Mouse (Mus musculus) hindbrain, embryonic 14.5 days (tissue): Measurements from ENCODE around the gene Cpeb2. TPM values are rescaled to one million over a fixed set of nuclear protein-coding genes. Genes with fewer than 3 reads are reported as not detected.

Source experiments
- ATAC-seq: fragments of 200-750 bp; cut with Nextera tagmentation; 2 replicates; pipeline ENCODE4 v1.8.0; 2017; ENCODE audit warnings: moderate number of reproducible peaks, mild to moderate bottlenecking, moderate TSS enrichment, moderate library complexity; ENCODE audit not compliant: low FRiP score
- DNase-seq: peaks from one replicate; pipeline ENCODE4 v3.0.0-alpha.2; 2015; ENCODE audit warnings: low spot score
- H3K27ac ChIP-seq: fragments of 300-500 bp; sonication (generic); 2 replicates; pipeline ENCODE4 v1.5.1; 2014; ENCODE audit warnings: mild to moderate bottlenecking, moderate library complexity
- H3K27me3 ChIP-seq: fragments of 300-500 bp; sonication (generic); 2 replicates; pipeline ENCODE4 v1.6.1; 2014; ENCODE audit warnings: mild to moderate bottlenecking, low read length, mixed read lengths; ENCODE audit not compliant: control insufficient read depth, insufficient read depth
- H3K36me3 ChIP-seq: fragments of 300-500 bp; sonication (generic); replicated peaks from 2 replicates; pipeline ENCODE4 v1.6.1; 2014; ENCODE audit not compliant: control insufficient read depth, insufficient read depth
- H3K4me1 ChIP-seq: fragments of 300-500 bp; sonication (generic); replicated peaks from 2 replicates; pipeline ENCODE4 v1.6.1; 2014; ENCODE audit warnings: antibody characterized with exemption, low read length, mixed read lengths; ENCODE audit not compliant: control insufficient read depth, insufficient read depth
- H3K4me2 ChIP-seq: fragments of 300-500 bp; sonication (generic); replicated peaks from 2 replicates; pipeline ENCODE4 v1.6.1; 2014; ENCODE audit warnings: mild to moderate bottlenecking, moderate library complexity
- H3K4me3 ChIP-seq: fragments of 300-500 bp; sonication (generic); replicated peaks from 2 replicates; pipeline ENCODE4 v1.5.1; 2014; ENCODE audit warnings: mild to moderate bottlenecking, low read length
- H3K9ac ChIP-seq: fragments of 300-500 bp; sonication (generic); 2 replicates; pipeline ENCODE4 v1.6.1; 2014
- H3K9me3 ChIP-seq: fragments of 300-500 bp; sonication (generic); 2 replicates; pipeline ENCODE4 v1.6.1; 2016; ENCODE audit warnings: low read length; ENCODE audit not compliant: control insufficient read depth
- WGBS: fragments of 180-500 bp; shearing (Covaris S2); extraction: QIAGEN DNeasy Blood & Tissue Kit; methylation state at CpG from one replicate; pipeline ENCODE4 v1.1.7; 2014; 5-methylcytosine and 5-hydroxymethylcytosine counted together
- polyA plus RNA-seq: library from polyadenylated mRNA; unstranded; fragments of >200 nt; fragmentation: Nextera tagmentation; extraction: Ambion mirVana; gene quantifications from 2 replicates; pipeline ENCODE4 v1.2.1, GENCODE M21; 2014

Gene Cpeb2
- polyA plus RNA-seq, 1 experiment from 2014 or later: 25.6 TPM

- Histone ChIP-seq H3K9ac (peak overlapping the region; percentile 100), H3K4me2 (peak overlapping the region; percentile 68), H3K9me3 (no peaks in the 10 kb centered on the region), H3K36me3 (peaks cover 12% of the 10 kb centered on the region), H3K27ac (peak overlapping the region; percentile 100), H3K4me1 (peaks cover 30% of the 10 kb centered on the region), H3K4me3 (peak overlapping the region; percentile 100), H3K27me3 (no peaks in the 10 kb centered on the region)
- ATAC-seq (no peak), DNase-seq (no peak)
- 19% methylated on average over 5 of the region's 5 CpGs for WGBS
These were observed 3.0 kb downstream of the Cpeb2 start for GRCm38 (mm10) chr5:43235997-43236396.

DNA sequence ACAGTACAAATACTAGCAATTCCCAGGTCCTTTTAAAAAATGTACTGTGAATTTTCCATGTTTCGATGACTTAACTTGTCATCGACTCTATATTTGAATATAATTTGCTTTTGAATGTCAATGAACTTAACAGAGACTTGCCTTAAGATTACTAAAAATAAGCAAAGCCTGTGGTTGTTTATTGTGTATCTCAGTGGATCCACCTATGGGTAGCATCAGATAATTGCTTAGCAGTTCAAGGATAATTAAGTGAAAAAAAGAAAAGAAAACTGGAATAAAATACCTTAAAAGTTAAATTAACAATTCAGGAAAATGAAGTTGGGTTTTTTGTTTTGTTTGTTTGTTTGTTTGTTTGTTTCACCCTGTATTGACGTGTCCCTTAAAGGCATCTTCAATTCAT, 3.5 kb downstream of the Cpeb2 start:
- Histone ChIP-seq H3K4me3 (peak overlapping the region; percentile 100), H3K36me3 (peaks cover 15% of the 10 kb centered on the region), H3K9ac (peak overlapping the region; percentile 100; the same call in 1 of the 2 replicates), H3K9me3 (no peaks in the 10 kb centered on the region), H3K4me2 (peak overlapping the region; percentile 68), H3K27ac (no peak overlapping the region), H3K4me1 (peaks cover 31% of the 10 kb centered on the region), H3K27me3 (no peaks in the 10 kb centered on the region)
- DNase-seq (no peak), ATAC-seq (no peak)
- 61% methylated on average over 3 of the region's 3 CpGs for WGBS

DNA sequence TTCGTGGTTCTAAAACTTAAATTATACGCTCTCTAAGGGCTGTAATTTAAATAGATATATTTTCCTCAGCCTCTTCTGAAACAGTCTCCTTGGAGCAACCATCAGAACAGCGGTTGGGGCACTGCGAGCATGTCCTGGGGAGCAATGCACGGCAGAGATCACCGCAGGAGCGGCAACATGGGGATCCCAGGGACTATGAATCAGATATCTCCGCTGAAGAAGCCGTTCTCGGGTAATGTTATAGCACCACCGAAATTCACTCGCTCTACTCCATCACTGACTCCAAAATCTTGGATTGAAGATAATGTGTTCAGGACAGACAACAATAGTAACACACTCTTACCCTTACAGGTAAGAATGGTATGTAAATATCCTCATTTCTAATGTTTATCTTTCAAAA, 4.3 kb downstream of the Cpeb2 start:
- Histone ChIP-seq H3K4me1 (peaks cover 30% of the 10 kb centered on the region), H3K27ac (no peak overlapping the region), H3K4me3 (peak overlapping the region; percentile 100), H3K36me3 (peaks cover 20% of the 10 kb centered on the region), H3K27me3 (no peaks in the 10 kb centered on the region), H3K9ac (peak overlapping the region; percentile 100), H3K4me2 (peak overlapping the region; percentile 68), H3K9me3 (no peaks in the 10 kb centered on the region)
- DNase-seq (no peak), ATAC-seq (no peak)
- 41% methylated on average over 12 of the region's 12 CpGs for WGBS

DNA sequence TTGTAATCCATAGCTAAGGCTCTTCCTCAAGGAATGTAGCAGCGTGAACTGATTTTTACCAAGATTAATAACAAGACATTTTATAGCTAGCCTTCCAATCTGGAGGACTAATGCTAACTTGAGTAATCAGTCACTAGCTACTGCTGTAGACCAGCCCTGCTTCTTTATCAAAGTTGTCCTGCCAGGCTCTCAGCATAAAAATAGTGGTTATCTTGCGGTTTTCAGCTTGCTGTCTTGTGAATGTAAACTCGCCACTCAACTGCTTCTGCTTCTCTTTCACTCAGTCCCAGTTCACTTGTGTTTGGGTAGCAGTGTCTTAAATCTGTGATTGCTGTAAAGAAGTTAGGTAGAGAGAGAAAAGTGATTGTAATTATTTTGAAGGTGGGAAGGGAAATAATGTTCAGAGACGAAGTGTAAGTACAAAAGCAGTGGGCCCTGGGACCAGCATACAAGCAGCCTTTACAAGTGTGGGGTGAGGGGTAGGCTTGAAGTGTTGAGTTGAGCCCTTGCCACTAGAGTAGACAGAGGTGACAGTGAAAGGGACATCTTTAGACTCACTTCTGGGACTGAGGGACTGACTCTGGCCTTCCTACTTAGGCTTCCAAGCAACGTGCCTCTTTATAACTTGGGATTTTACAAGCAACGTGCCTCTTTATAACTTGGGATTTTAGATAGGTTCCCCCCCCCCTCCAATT, 6.3 kb downstream of the Cpeb2 start:
- DNase-seq: no peak
- no peaks in the 10 kb centered on the region for H3K9me3 ChIP-seq
- no peak overlapping the region for H3K9ac ChIP-seq
- peaks cover 29% of the 10 kb centered on the region for H3K36me3 ChIP-seq
- no peak for ATAC-seq
- H3K4me3 ChIP-seq: peak overlapping the region; percentile 17
- no peaks in the 10 kb centered on the region for H3K27me3 ChIP-seq
- peak overlapping the region; percentile 27 for H3K4me2 ChIP-seq
- peaks cover 40% of the 10 kb centered on the region for H3K4me1 ChIP-seq
- WGBS: 73% methylated on average over 6 of the region's 6 CpGs
- no peak overlapping the region for H3K27ac ChIP-seq

GRCm38 (mm10) chr5:43240729-43241128, 7.8 kb downstream of the Cpeb2 start:
- no peak for ATAC-seq
- DNase-seq: no peak
- H3K4me3 ChIP-seq: 0 out of 2 replicates have a peak overlapping the region, but pooled peaks have one; percentile 3
- H3K9ac ChIP-seq: no peak overlapping the region
- H3K4me2 ChIP-seq: peak overlapping the region; percentile 28
- no peaks in the 10 kb centered on the region for H3K9me3 ChIP-seq
- peaks cover 39% of the 10 kb centered on the region for H3K4me1 ChIP-seq
- H3K27ac ChIP-seq: no peak overlapping the region
- H3K27me3 ChIP-seq: no peaks in the 10 kb centered on the region
- H3K36me3 ChIP-seq: peaks cover 40% of the 10 kb centered on the region

- peaks cover 54% of the 10 kb centered on the region for H3K36me3 ChIP-seq
- no peaks in the 10 kb centered on the region for H3K27me3 ChIP-seq
- no peak overlapping the region for H3K4me2 ChIP-seq
- no peak overlapping the region for H3K9ac ChIP-seq
- ATAC-seq (no peak), DNase-seq (no peak)
- no peak overlapping the region for H3K27ac ChIP-seq
- peaks cover 19% of the 10 kb centered on the region; the same call in 1 of the 2 replicates for H3K4me1 ChIP-seq
- H3K4me3 ChIP-seq: no peak overlapping the region
- 84% methylated on average over 8 of the region's 8 CpGs for WGBS
- H3K9me3 ChIP-seq: no peaks in the 10 kb centered on the region
These were observed 13.3 kb downstream of the Cpeb2 start for GRCm38 (mm10) chr5:43246236-43246635.

DNA sequence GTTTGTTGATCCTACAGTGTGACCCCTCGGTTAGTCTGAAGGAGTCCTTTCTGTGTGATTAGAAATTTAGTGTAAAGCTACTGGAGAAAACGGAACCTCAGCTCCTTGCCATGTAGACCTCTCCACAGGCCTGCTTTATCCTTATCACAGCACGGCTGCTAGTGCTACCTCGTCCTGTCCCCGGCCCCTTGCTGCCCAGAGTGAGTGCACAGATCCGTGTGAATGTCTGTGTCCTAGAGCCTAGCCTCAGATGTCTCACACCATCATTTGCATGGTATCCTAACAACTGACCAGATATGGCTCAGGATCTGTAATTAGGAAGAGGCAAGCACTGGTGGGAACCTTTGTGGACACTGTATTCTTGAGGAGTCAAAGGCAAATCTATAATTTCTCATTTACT, 14.0 kb downstream of the Cpeb2 start:
- H3K36me3 ChIP-seq: peaks cover 51% of the 10 kb centered on the region
- 81% methylated on average over 6 of the region's 6 CpGs for WGBS
- peaks cover 16% of the 10 kb centered on the region; the same call in 1 of the 2 replicates for H3K4me1 ChIP-seq
- H3K9ac ChIP-seq: no peak overlapping the region
- H3K27ac ChIP-seq: no peak overlapping the region
- H3K27me3 ChIP-seq: no peaks in the 10 kb centered on the region
- no peak for DNase-seq
- no peak overlapping the region for H3K4me2 ChIP-seq
- no peak for ATAC-seq
- H3K4me3 ChIP-seq: no peak overlapping the region
- H3K9me3 ChIP-seq: no peaks in the 10 kb centered on the region

DNA sequence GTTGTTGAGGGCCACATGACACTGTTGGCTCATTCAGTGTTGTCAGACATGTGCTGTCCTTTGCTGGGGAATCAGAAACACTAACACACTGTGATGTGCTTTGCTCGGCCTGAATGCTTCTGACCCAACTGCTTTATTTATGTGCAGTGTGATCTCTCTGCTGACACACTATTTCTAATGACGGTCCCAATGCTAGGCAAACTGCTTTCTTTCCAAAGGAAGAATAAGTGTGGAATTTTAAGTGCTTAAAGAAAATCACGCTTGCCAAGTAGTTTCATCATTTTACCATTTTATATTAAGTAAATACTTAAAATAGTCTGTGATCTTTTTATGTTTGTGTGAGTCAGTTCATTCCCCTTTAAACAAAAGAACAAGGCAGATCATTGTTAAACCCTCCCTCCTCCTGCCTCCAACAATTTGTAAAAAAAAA, 15.0 kb downstream of the Cpeb2 start:
- ATAC-seq (no peak), DNase-seq (no peak)
- Histone ChIP-seq H3K27ac (no peak overlapping the region), H3K9me3 (no peaks in the 10 kb centered on the region), H3K27me3 (no peaks in the 10 kb centered on the region), H3K36me3 (peaks cover 56% of the 10 kb centered on the region), H3K9ac (no peak overlapping the region), H3K4me1 (peaks cover 7% of the 10 kb centered on the region; the same call in 1 of the 2 replicates), H3K4me2 (no peak overlapping the region), H3K4me3 (no peak overlapping the region)
- 38% methylated on average over 3 of the region's 3 CpGs for WGBS

GRCm38 (mm10) chr5:43257490-43257889, 24.5 kb downstream of the Cpeb2 start:
- H3K9me3 ChIP-seq: no peaks in the 10 kb centered on the region
- H3K4me3 ChIP-seq: no peak overlapping the region
- 71% methylated on average over 2 of the region's 2 CpGs for WGBS
- H3K4me2 ChIP-seq: no peak overlapping the region
- no peaks in the 10 kb centered on the region for H3K4me1 ChIP-seq
- H3K36me3 ChIP-seq: peaks cover 14% of the 10 kb centered on the region
- no peak overlapping the region for H3K9ac ChIP-seq
- DNase-seq (no peak), ATAC-seq (no peak)
- no peak overlapping the region for H3K27ac ChIP-seq
- no peaks in the 10 kb centered on the region for H3K27me3 ChIP-seq
